Mouse (Mus musculus) C2C12 (cell line): ENCODE data around the gene Wars2.

ENCODE experiments used
- CTCF ChIP-seq: IDR thresholded peaks from one replicate; pipeline ENCODE4 v1.5.1; 2011; ENCODE audit not compliant: control insufficient read depth, insufficient read depth, insufficient read length
- MYOG ChIP-seq: IDR thresholded peaks from one replicate; pipeline ENCODE4 v1.6.1; 2011; ENCODE audit not compliant: control insufficient read depth, insufficient read length; ENCODE audit errors: extremely low read depth

- TF ChIP-seq MYOG (no peak), CTCF (no peak)
Observed at GRCm38 (mm10) chr3:99288302-99288701, 147.4 kb downstream of the Wars2 start.
